Mouse (Mus musculus) kidney, adult 2 months (tissue): Measurements from ENCODE around the gene Gm45713. TPM values are rescaled to one million over a fixed set of nuclear protein-coding genes. Genes with fewer than 3 reads are reported as not detected.
A peak's percentile ranks its signal among the peaks of the same experiment; 100 is the strongest.

Source experiments
- DNase-seq: peaks from one replicate; pipeline ENCODE4 v3.0.0; 2021
- H3K27ac ChIP-seq: fragments of 200-500 bp; 2 replicates; pipeline ENCODE4 v1.5.1; 2012; ENCODE audit warnings: low read depth, low read length, control low read depth, inconsistent platforms; ENCODE audit not compliant: insufficient read depth
- H3K27me3 ChIP-seq: fragments of 200-500 bp; replicated peaks from 2 replicates; pipeline ENCODE4 v1.6.1; 2012; ENCODE audit warnings: mild to moderate bottlenecking, moderate library complexity, low read length, inconsistent platforms; ENCODE audit not compliant: control insufficient read depth, insufficient read depth
- H3K36me3 ChIP-seq: fragments of 200-500 bp; 2 replicates; pipeline ENCODE4 v1.6.1; 2012; ENCODE audit warnings: mild to moderate bottlenecking, moderate library complexity, low read length, inconsistent platforms; ENCODE audit not compliant: control insufficient read depth, insufficient read depth
- H3K4me1 ChIP-seq: fragments of 200-500 bp; 2 replicates; pipeline ENCODE4 v1.6.1; 2011; ENCODE audit warnings: low read length; ENCODE audit not compliant: control insufficient read depth, insufficient read depth
- H3K4me3 ChIP-seq: fragments of 200-500 bp; 2 replicates; pipeline ENCODE4 v1.5.1; 2011; ENCODE audit warnings: mild to moderate bottlenecking, low read depth, low read length, control low read depth; ENCODE audit not compliant: insufficient read depth
- CTCF ChIP-seq: fragments of 200-500 bp; conservative IDR thresholded peaks from 2 replicates; pipeline ENCODE4 v1.5.1; 2011; ENCODE audit warnings: low read depth, mild to moderate bottlenecking, control low read depth, low read length, moderate library complexity, mixed read lengths; ENCODE audit not compliant: insufficient read depth, insufficient read length
- POLR2A ChIP-seq: fragments of 200-500 bp; IDR thresholded peaks from one replicate; pipeline ENCODE4 v1.6.1; 2011; ENCODE audit warnings: low read depth, low read length, control low read depth
- WGBS: fragments of 180-500 bp; shearing (Covaris S2); methylation state at CpG from one replicate; pipeline ENCODE4 v1.1.7; 2018; 5-methylcytosine and 5-hydroxymethylcytosine counted together
- polyA plus RNA-seq: library from polyadenylated mRNA; depleted of rRNA; stranded (reverse); fragments of >200 nt; gene quantifications from 2 replicates; pipeline ENCODE4 v1.2.3, GENCODE M21; 2012; rRNA removed

Gm45713 gene
- polyA plus RNA-seq, result 5.6 TPM in 2 replicates

DNA sequence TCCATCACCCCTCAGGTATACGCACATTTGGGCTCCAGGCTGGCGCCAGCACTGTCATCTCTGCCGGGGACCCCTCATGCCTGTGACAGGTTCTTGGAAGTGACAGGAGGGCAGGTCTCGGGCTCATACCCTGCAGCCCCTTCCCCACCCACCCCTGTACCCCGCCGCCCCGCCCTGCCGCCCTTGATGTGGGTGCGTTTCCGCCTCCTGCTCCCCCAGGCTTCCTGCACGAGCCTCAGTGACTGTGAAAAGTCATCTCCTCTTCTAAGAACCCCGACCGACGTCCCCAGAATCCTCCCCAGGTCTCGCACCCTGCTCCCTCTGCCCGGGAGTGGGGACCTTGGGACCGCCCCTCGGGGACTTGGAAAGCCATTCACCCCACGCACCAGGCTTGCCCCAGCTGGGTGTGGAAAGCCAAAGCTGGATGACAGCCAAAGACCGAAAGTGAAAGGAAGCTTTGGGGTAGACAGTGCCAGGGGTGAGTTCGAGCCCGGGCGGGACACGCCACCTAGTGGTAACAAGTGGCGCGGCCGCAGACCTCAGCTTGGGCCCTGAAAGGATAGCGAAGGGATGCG, at the start of gene Gm45713, which contains the start of gene Flt3l:
Gene Gm45713 (minus strand): TSS at position 239 of the 575 bp plus-strand sequence.
Gene Flt3l (minus strand): TSS at position 440 of the 575 bp plus-strand sequence.
- under 1% methylated on average over 29 of the region's 29 CpGs for WGBS
- no peaks in the 10 kb centered on the region for H3K27me3 ChIP-seq
- peak; percentile 96 for DNase-seq
- peak within 1 kb of the TSS; percentile 53 for H3K4me3 ChIP-seq
- H3K36me3 ChIP-seq, result no peaks in the 10 kb centered on the region
- H3K4me1 ChIP-seq, result no peaks in the 10 kb centered on the region
- TF ChIP-seq POLR2A (no peak), CTCF (peak; percentile 95)
- peak within 1 kb of the TSS; percentile 10; the same call in 1 of the 2 replicates for H3K27ac ChIP-seq

DNA sequence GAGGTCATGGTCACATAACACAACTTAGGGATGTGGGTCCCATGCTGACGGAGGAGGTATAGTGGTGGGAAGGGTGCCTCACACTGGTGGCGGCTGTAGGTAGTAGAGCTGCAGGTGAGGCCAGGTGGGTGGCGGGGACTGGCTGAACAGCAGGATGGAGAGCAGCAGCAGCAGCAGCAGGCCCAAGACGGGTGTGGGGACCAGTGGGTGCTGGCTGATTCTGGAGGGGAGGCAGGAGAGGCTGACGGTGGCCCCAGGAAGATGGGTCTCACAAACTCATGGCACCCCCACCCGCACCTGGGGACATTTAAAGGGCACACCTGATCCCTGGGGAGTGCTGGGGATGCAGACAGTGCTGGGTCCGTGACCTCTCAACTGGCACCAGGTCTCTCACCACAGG, 47.6 kb upstream of the Gm45713 start:
- peaks cover 1% of the 10 kb centered on the region for H3K27me3 ChIP-seq
- 82% methylated on average over 7 of the region's 7 CpGs for WGBS
- TF ChIP-seq CTCF (no peak), POLR2A (no peak)

DNA sequence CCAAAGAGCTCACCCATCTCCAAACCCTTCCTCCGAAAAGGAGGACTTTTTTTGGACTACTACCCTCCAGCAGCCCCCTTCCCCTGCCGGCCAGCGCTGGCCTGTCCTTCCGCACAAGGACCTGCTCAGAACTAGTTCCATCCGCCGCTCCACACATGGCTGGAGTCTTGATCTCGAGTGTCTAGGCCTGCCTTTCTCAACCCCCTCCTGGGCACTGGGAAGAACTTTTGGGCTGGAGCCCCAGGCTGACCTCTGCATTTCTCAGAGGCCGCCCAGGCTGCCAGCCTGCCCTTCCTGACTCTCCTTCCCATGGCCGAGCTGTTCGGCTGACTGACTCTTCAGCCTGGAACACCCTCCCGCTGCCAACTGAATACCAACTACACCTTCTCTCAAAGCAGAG, 46.6 kb upstream of the Gm45713 start:
- Histone ChIP-seq H3K36me3 (no peaks in the 10 kb centered on the region), H3K4me1 (no peaks in the 10 kb centered on the region), H3K4me3 (peak overlapping the region; percentile 2), H3K27ac (peak overlapping the region; percentile 12; the same call in 1 of the 2 replicates), H3K27me3 (peaks cover 1% of the 10 kb centered on the region)
- WGBS, result 5% methylated on average over 11 of the region's 11 CpGs
- TF ChIP-seq CTCF, result no peak
- TF ChIP-seq POLR2A, result no peak
- DNase-seq, result peak; percentile 56

More for the DNA sequence above, 47.6 kb upstream of the Gm45713 start:
- H3K36me3 ChIP-seq, result no peaks in the 10 kb centered on the region
- no peak overlapping the region for H3K4me3 ChIP-seq
- no peaks in the 10 kb centered on the region for H3K4me1 ChIP-seq
- DNase-seq, result no peak
- H3K27ac ChIP-seq, result no peak overlapping the region

DNA sequence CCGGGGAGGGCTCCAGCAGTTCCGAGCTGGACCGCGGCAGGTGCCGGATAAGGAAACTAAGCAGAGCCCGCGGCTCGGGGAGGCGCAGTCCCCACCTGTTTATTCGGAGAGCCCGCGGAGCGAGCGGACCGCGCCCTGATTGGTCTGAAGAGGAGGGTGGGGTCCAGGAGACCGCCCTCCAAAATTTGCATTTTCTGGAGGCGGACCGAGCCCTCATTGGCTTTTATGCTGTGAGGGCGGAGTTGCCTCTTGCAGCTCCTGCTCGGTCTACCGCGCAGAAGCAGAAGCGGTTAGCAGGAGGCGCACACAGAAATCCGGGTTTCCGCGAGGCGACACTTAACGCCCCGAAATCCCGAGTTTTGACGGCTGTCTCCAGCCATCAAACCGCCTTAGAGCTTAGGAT, 46.2 kb upstream of the Gm45713 start:
- Histone ChIP-seq H3K4me1 (no peaks in the 10 kb centered on the region), H3K27ac (peak overlapping the region; percentile 12; the same call in 1 of the 2 replicates), H3K36me3 (no peaks in the 10 kb centered on the region), H3K27me3 (peaks cover 1% of the 10 kb centered on the region), H3K4me3 (peak overlapping the region; percentile 22)
- WGBS, result 2% methylated on average over 34 of the region's 34 CpGs
- peak; percentile 95 for DNase-seq
- TF ChIP-seq CTCF, result no peak
- TF ChIP-seq POLR2A, result no peak

DNA sequence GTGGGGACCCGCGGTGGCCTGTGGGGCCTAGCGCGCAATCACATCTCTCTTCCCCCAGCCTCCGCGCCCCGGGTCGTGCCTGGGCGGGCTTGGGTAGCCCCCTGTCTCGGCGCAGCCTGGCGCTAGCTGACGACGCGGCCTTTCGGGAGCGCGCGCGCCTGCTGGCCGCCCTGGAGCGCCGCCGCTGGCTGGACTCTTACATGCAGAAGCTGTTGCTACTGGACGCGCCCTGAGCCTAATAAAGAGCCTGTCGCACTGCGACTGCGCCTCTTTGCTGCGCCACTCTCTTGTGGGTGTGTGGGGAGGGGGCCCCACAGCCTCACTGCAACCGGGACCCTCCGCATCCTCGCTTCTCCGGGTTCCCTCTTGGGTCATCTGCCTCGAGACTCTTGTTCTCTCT, 45.5 kb upstream of the Gm45713 start:
- TF ChIP-seq POLR2A (no peak), CTCF (no peak)
- H3K27me3 ChIP-seq, result peaks cover 2% of the 10 kb centered on the region
- no peaks in the 10 kb centered on the region for H3K4me1 ChIP-seq
- H3K36me3 ChIP-seq, result no peaks in the 10 kb centered on the region
- WGBS, result 6% methylated on average over 35 of the region's 35 CpGs
- no peak overlapping the region for H3K27ac ChIP-seq
- H3K4me3 ChIP-seq, result no peak overlapping the region
- no peak for DNase-seq

DNA sequence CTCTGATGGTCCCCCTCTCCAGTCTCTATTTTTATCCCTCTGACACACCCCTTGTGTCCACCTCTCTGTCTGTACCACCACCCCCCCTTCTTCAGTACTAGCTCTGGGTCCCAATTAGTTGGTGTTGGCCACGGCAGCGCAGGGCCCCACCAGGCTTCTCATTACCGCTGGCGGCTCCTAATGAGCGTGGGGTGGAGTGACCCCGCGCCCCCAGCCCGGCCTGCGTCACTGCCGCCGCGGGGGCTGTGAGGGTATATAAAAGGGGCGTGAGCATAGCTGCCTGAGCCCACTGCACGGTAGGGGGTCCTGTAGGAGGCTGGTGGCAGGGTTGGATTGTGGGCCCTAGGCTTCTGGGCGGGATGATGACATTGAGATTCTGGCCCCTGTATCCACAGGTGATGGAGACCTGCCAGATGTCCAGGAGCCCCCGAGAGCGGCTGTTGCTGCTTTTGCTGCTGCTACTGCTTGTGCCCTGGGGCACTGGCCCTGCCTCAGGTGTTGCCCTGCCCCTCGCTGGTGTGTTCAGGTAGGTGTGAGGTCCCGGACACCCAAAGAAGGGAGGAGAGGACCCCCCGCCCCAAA, 45.0 kb upstream of the Gm45713 start, which contains the start of gene Pth2:
Gene Pth2 (plus strand): TSS at position 100 of the 582 bp plus-strand sequence.
- Histone ChIP-seq H3K4me1 (no peaks in the 10 kb centered on the region), H3K27me3 (peaks cover 5% of the 10 kb centered on the region), H3K27ac (no peak within 1 kb of the TSS), H3K4me3 (no peak within 1 kb of the TSS), H3K36me3 (no peaks in the 10 kb centered on the region)
- DNase-seq, result no peak
- WGBS, result 18% methylated on average over 20 of the region's 20 CpGs
- TF ChIP-seq POLR2A, result no peak
- no peak for TF ChIP-seq CTCF

DNA sequence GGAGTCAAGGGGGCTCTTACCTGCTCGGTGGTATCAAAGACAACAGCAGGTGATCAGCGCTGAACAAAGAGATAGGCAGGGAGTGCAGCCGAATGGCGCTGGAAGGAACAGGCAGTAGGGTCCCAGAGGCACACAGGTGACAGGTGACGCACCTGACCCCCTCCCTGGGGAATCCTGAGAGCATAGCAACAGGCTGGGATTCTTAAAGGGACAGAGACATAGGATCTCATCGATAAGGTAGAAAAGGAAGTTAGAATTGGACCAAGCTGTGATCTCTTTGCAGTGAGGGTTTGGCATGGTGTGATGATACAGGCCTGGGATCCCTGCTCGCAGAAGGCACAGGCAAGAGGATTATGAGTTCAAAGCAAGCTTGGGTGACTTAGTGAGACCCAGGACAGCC, 43.4 kb upstream of the Gm45713 start, which contains the start of gene Gfy:
Gene Gfy (minus strand): TSS at position 101 of the 400 bp plus-strand sequence.
- 40% methylated on average over 7 of the region's 7 CpGs for WGBS
- H3K27me3 ChIP-seq, result peaks cover 5% of the 10 kb centered on the region
- no peaks in the 10 kb centered on the region for H3K36me3 ChIP-seq
- H3K27ac ChIP-seq, result no peak within 1 kb of the TSS
- H3K4me3 ChIP-seq, result no peak within 1 kb of the TSS
- DNase-seq, result no peak
- no peaks in the 10 kb centered on the region for H3K4me1 ChIP-seq
- no peak for TF ChIP-seq POLR2A
- TF ChIP-seq CTCF, result no peak
